Mouse (Mus musculus) testis, adult 2 months (tissue): ENCODE measurements around the gene Rsf1.

Source experiments
- CTCF ChIP-seq: fragments of 200-500 bp; IDR thresholded peaks from 2 replicates; pipeline ENCODE4 v1.5.1; 2012; ENCODE audit warnings: low read depth, mild to moderate bottlenecking, inconsistent platforms, low read length, moderate library complexity; ENCODE audit not compliant: control insufficient read depth, insufficient read depth, insufficient replicate concordance
- POLR2A ChIP-seq: fragments of 200-500 bp; IDR thresholded peaks from 2 replicates; pipeline ENCODE4 v1.6.1; 2012; ENCODE audit warnings: low read depth, mild to moderate bottlenecking, inconsistent platforms, low read length, moderate library complexity; ENCODE audit not compliant: control insufficient read depth

GRCm38 (mm10) chr7:97578361-97579066 lies 1.2 kb upstream of the Rsf1 start:
- no peak for TF ChIP-seq POLR2A
- no peak for TF ChIP-seq CTCF
